Mouse (Mus musculus) heart, embryonic 15.5 days (tissue): ENCODE data around the gene Olfr461. TPM values are rescaled to one million over a fixed set of nuclear protein-coding genes. Genes with fewer than 3 reads are reported as not detected.
"Not testable (repeated sequence)": the region's sequence is repeated elsewhere in the genome, so short reads cannot be mapped to it uniquely, and the experiment has no call there.

Experiments used
- ATAC-seq: fragments of 200-750 bp; cut with Nextera tagmentation; replicated peaks from 2 replicates; pipeline ENCODE4 v1.8.0; 2017; ENCODE audit warnings: low read depth, moderate TSS enrichment; ENCODE audit not compliant: insufficient number of reproducible peaks, insufficient read depth, low FRiP score
- H3K27ac ChIP-seq: fragments of 300-500 bp; sonication (generic); 2 replicates; pipeline ENCODE4 v1.5.1; 2015; ENCODE audit warnings: mild to moderate bottlenecking, inconsistent platforms
- H3K27me3 ChIP-seq: fragments of 300-500 bp; sonication (generic); 2 replicates; pipeline ENCODE4 v1.6.1; 2015; ENCODE audit warnings: inconsistent platforms
- H3K36me3 ChIP-seq: fragments of 300-500 bp; sonication (generic); 2 replicates; pipeline ENCODE4 v1.6.1; 2015; ENCODE audit warnings: mild to moderate bottlenecking, inconsistent platforms
- H3K4me1 ChIP-seq: fragments of 300-500 bp; sonication (generic); replicated peaks from 2 replicates; pipeline ENCODE4 v1.6.1; 2015; ENCODE audit warnings: inconsistent platforms
- H3K4me2 ChIP-seq: fragments of 300-500 bp; sonication (generic); 2 replicates; pipeline ENCODE4 v1.6.1; 2015; ENCODE audit warnings: inconsistent platforms, mild to moderate bottlenecking, moderate library complexity
- H3K4me3 ChIP-seq: fragments of 300-500 bp; sonication (generic); 2 replicates; pipeline ENCODE4 v1.5.1; 2015; ENCODE audit warnings: mild to moderate bottlenecking, inconsistent platforms
- H3K9ac ChIP-seq: fragments of 300-500 bp; sonication (generic); 2 replicates; pipeline ENCODE4 v1.6.1; 2015; ENCODE audit warnings: mild to moderate bottlenecking, inconsistent platforms
- H3K9me3 ChIP-seq: fragments of 300-500 bp; sonication (generic); replicated peaks from 2 replicates; pipeline ENCODE4 v1.6.1; 2016; ENCODE audit warnings: inconsistent platforms
- WGBS: fragments of 180-500 bp; shearing (Covaris S2); methylation state at CpG from one replicate; pipeline ENCODE4 v1.1.7; 2015; ENCODE audit warnings: mixed read lengths; 5-methylcytosine and 5-hydroxymethylcytosine counted together
- polyA plus RNA-seq: library from polyadenylated mRNA; unstranded; fragments of >200 nt; fragmentation: Nextera tagmentation; extraction: Ambion mirVana; gene quantifications from 2 replicates; pipeline ENCODE4 v1.2.1, GENCODE M21; 2015

Olfr461 gene
- polyA plus RNA-seq: 0.10 TPM in 1 of 2 replicates, not detected in the other

DNA sequence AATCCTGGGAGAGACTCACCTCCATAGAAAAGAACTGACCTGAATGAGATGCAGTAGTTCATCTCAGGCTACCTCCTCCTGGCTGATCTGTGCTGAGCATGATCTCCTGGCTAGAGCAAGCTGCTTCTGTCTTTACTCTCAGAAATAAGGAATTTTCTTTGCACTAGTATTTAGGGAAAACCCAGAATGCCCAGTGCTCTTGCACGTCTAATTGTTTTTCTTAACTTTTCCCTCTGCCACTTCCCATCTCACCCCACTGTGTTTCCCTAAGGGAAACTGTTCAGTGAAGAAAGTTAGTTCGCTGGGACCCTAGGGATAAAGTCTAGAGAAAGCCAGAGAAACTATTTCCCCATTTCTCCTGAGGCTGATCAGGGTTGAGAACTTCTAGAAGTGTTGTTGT lies at the start of gene Olfr461:
Olfr461 (minus strand) TSS at position 101 of the 400 bp plus-strand sequence.
- Histone ChIP-seq H3K27me3 (no peaks in the 10 kb centered on the region), H3K9ac (no peak within 1 kb of the TSS), H3K4me1 (no peaks in the 10 kb centered on the region), H3K4me3 (no peak within 1 kb of the TSS), H3K9me3 (no peaks in the 10 kb centered on the region), H3K36me3 (no peaks in the 10 kb centered on the region), H3K27ac (no peak within 1 kb of the TSS), H3K4me2 (no peak within 1 kb of the TSS)
- 66% methylated on average over 2 of the region's 2 CpGs for WGBS
- ATAC-seq: no peak

- not testable (repeated sequence) for H3K4me3 ChIP-seq, ATAC-seq, H3K4me1 ChIP-seq, H3K9ac ChIP-seq, H3K9me3 ChIP-seq, H3K27ac ChIP-seq, H3K4me2 ChIP-seq, H3K27me3 ChIP-seq, H3K36me3 ChIP-seq
- WGBS: 26% methylated on average over 4 of the region's 4 CpGs
Measured at GRCm38 (mm10) chr6:40598546-40598945, 43.7 kb upstream of the Olfr461 start.

DNA sequence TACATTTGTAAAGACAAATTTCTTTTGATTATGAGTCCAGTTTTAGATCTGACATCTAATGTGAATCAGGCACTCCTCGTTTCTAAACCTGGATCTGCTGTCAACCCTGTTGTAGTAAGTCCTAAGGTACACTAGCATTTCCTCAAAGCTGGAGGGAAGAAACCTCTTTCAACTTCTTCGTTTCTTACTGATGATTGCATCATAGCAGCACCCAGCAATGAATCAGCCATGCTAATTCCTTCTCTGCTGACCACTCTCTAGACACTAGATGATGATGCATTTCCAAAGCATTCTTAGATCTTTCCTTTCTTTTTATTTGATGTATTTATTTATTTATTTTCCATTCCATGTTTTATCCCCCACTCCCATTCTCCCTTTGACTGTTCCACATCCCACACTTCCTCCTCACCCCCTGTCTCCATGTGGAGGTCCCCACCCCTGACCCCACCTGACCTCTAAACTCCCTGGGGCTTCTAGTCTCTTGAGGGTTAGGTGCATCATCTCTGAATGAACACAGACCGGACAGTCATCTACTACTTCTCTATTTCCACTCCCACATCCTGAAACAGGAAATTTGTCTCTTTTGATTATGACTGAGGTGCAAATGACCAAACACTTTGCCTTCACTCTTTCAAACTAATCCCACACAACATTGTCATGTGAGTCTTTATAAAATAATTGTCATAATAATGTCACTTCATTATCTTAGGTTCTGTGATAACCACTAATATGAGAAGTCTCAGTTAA lies 40.1 kb upstream of the Olfr461 start:
- no peaks in the 10 kb centered on the region for H3K4me1 ChIP-seq
- H3K27me3 ChIP-seq: no peaks in the 10 kb centered on the region
- H3K27ac ChIP-seq: no peak overlapping the region
- no peaks in the 10 kb centered on the region for H3K36me3 ChIP-seq
- ATAC-seq: no peak
- H3K4me2 ChIP-seq: no peak overlapping the region
- no peak overlapping the region for H3K4me3 ChIP-seq
- no peaks in the 10 kb centered on the region for H3K9me3 ChIP-seq
- WGBS: 63% methylated on average over 3 of the region's 3 CpGs
- no peak overlapping the region for H3K9ac ChIP-seq

GRCm38 (mm10) chr6:40588346-40588745 lies 33.5 kb upstream of the Olfr461 start:
- no peak overlapping the region for H3K4me2 ChIP-seq
- WGBS: 90% methylated on average over 2 of the region's 2 CpGs
- H3K4me3 ChIP-seq: no peak overlapping the region

DNA sequence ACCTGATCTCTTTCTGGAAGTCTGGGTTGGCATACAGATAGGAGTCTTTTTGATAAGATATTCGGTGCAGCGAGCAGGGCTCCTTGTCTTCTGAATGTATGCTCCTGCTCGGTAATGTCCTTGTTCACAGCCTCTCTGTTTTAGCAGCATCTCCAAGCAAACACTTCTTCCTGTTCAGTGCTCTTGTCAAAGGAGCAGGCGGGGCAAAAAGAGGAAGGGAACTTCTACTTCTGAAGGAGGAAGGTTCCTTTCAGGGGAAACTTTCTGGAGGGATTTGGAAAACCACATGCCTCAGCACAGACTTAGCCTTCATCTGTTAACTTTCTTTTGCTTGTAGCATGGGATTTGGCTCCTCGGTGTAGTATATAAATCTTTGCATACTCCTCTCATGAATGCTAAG lies 30.8 kb upstream of the Olfr461 start, which contains the start of gene Clec5a:
Clec5a (minus strand) TSS at position 177 of the 400 bp plus-strand sequence.
- Histone ChIP-seq H3K9me3 (no peaks in the 10 kb centered on the region), H3K27me3 (no peaks in the 10 kb centered on the region), H3K4me2 (no peak within 1 kb of the TSS), H3K4me1 (no peaks in the 10 kb centered on the region), H3K36me3 (no peaks in the 10 kb centered on the region), H3K9ac (no peak within 1 kb of the TSS), H3K4me3 (no peak within 1 kb of the TSS), H3K27ac (no peak within 1 kb of the TSS)
- WGBS: 52% methylated on average over 5 of the region's 5 CpGs
- ATAC-seq: no peak

More at GRCm38 (mm10) chr6:40588346-40588745, 33.5 kb upstream of the Olfr461 start:
- Histone ChIP-seq H3K9ac (no peak overlapping the region), H3K27me3 (no peaks in the 10 kb centered on the region), H3K9me3 (no peaks in the 10 kb centered on the region), H3K4me1 (no peaks in the 10 kb centered on the region), H3K27ac (no peak overlapping the region), H3K36me3 (no peaks in the 10 kb centered on the region)
- ATAC-seq: no peak

GRCm38 (mm10) chr6:40584336-40584735 lies 29.5 kb upstream of the Olfr461 start:
- ATAC-seq: no peak
- Histone ChIP-seq H3K4me2 (no peak overlapping the region), H3K4me3 (no peak overlapping the region), H3K36me3 (no peaks in the 10 kb centered on the region), H3K27ac (no peak overlapping the region), H3K27me3 (no peaks in the 10 kb centered on the region), H3K4me1 (no peaks in the 10 kb centered on the region), H3K9me3 (no peaks in the 10 kb centered on the region), H3K9ac (no peak overlapping the region)
- 73% methylated on average over 6 of the region's 6 CpGs for WGBS

DNA sequence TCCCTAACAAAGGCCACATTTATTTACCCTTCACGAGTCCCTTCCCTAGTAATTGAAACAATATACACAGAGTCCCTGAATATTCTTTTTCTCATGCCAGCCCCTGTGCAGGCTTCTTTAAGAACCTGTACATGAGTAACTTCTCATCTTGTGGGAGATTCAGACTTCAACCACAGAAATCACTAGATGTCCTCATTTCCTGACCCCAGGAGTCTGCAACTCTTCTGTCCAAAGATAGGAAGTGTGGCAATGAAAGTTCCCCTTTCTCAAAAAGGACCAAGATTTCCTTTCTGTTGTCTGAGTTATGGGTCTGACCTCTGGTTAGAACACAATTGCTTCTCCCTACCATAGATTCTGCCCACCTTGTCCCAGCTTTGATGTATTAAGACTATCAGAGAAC lies 21.5 kb upstream of the Olfr461 start:
- no peak overlapping the region for H3K27ac ChIP-seq
- no peaks in the 10 kb centered on the region for H3K4me1 ChIP-seq
- no peaks in the 10 kb centered on the region for H3K36me3 ChIP-seq
- H3K4me2 ChIP-seq: no peak overlapping the region
- no peaks in the 10 kb centered on the region for H3K27me3 ChIP-seq
- ATAC-seq: no peak
- no peak overlapping the region for H3K9ac ChIP-seq
- no peaks in the 10 kb centered on the region for H3K9me3 ChIP-seq
- H3K4me3 ChIP-seq: no peak overlapping the region
- 67% methylated on average over 1 of the region's 1 CpGs for WGBS

DNA sequence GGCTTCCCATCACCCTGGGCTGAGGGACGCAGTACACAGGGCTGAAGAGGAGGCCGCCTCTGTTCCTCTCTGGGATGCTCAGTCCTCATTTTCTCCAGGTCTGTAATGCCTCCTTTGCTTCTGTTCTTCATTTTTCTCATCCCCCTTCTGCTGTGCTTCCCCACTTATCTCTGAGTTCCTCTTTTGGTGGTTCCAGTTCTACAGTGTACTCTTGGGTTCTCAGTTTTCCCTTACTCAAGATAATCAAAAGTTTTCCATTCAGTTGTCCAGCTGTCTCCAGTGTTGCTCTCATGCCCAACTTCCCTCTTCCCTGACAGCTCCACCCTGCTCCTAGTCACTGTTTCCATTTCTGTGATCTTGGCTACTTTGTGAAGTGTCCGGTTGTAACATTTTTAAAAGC lies 18.8 kb upstream of the Olfr461 start:
- 52% methylated on average over 3 of the region's 3 CpGs for WGBS
- Histone ChIP-seq H3K9ac (no peak overlapping the region), H3K4me2 (no peak overlapping the region), H3K27me3 (no peaks in the 10 kb centered on the region), H3K36me3 (no peaks in the 10 kb centered on the region), H3K4me3 (no peak overlapping the region), H3K27ac (no peak overlapping the region), H3K4me1 (no peaks in the 10 kb centered on the region), H3K9me3 (no peaks in the 10 kb centered on the region)
- no peak for ATAC-seq

- no peaks in the 10 kb centered on the region for H3K4me1 ChIP-seq
- H3K9ac ChIP-seq: no peak within 1 kb of the TSS
- 87% methylated on average over 3 of the region's 3 CpGs for WGBS
- no peaks in the 10 kb centered on the region for H3K27me3 ChIP-seq
- ATAC-seq: no peak
- H3K27ac ChIP-seq: no peak within 1 kb of the TSS
- H3K4me3 ChIP-seq: no peak within 1 kb of the TSS
- no peaks in the 10 kb centered on the region for H3K9me3 ChIP-seq
- no peak within 1 kb of the TSS for H3K4me2 ChIP-seq
- H3K36me3 ChIP-seq: no peaks in the 10 kb centered on the region
Measured at GRCm38 (mm10) chr6:40569187-40569586, 14.3 kb upstream of the Olfr461 start, which contains the start of gene Olfr460. TSS of gene Olfr460 (plus strand) at chr6:40569487.

DNA sequence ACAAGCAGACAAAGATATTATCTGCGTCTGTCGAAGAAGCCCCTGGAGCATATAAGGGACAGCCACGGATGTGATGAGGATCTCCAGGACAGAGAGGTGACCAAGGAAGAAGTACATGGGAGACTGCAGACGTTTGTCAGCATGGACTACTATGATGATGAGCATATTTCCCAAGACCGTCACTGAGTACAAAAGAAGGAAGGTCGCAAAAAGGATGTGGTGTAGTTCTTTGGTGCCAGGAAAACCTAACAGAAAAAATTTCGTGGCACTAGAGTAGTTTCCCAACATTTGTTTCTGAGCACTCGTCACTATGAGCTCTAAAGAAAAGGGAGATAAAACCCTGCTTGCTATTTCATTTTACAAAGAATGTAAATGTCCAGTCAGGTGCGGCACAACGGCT lies 10.2 kb downstream of the Olfr461 start:
- Histone ChIP-seq H3K9me3 (no peaks in the 10 kb centered on the region), H3K4me3 (no peak overlapping the region), H3K27ac (no peak overlapping the region), H3K36me3 (no peaks in the 10 kb centered on the region), H3K9ac (no peak overlapping the region), H3K4me1 (no peaks in the 10 kb centered on the region), H3K27me3 (no peaks in the 10 kb centered on the region), H3K4me2 (no peak overlapping the region)
- WGBS: 78% methylated on average over 10 of the region's 10 CpGs
- ATAC-seq: no peak

GRCm38 (mm10) chr6:40519408-40519807 lies 35.4 kb downstream of the Olfr461 start, which contains the start of gene Prss37:
TSS of gene Prss37 (minus strand) at chr6:40519508.
- Histone ChIP-seq H3K4me1 (no peaks in the 10 kb centered on the region), H3K9ac (no peak within 1 kb of the TSS), H3K9me3 (no peaks in the 10 kb centered on the region), H3K27me3 (no peaks in the 10 kb centered on the region), H3K4me2 (no peak within 1 kb of the TSS), H3K4me3 (no peak within 1 kb of the TSS), H3K27ac (no peak within 1 kb of the TSS), H3K36me3 (no peaks in the 10 kb centered on the region)
- WGBS: 73% methylated on average over 1 of the region's 1 CpGs
- ATAC-seq: no peak

DNA sequence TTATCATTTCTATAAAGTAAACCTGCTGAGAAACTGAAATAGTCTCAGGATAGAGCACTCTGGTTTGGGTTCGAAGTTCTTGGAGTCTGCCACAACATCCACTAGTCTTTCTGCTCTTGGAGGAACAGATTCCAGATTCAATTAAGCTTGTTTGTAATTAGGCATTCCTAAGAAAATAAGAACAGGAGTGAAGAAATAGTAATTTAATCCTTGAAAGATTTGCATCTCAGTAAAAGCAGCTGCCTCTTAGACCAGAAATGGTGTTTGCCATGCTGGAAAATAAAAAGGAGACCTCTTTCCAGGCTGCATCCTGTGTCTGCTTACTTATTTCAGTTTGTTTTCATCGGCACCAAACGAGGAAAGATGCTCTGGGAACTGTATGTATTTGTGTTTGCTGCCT lies 61.6 kb downstream of the Olfr461 start, which contains the start of gene Tas2r108:
Tas2r108 (plus strand) TSS at position 301 of the 400 bp plus-strand sequence.
- H3K4me2 ChIP-seq: no peak within 1 kb of the TSS
- H3K36me3 ChIP-seq: no peaks in the 10 kb centered on the region
- 89% methylated on average over 3 of the region's 3 CpGs for WGBS
- no peak for ATAC-seq
- no peak within 1 kb of the TSS for H3K27ac ChIP-seq
- H3K4me3 ChIP-seq: no peak within 1 kb of the TSS
- H3K27me3 ChIP-seq: no peaks in the 10 kb centered on the region
- H3K9me3 ChIP-seq: no peaks in the 10 kb centered on the region
- no peaks in the 10 kb centered on the region for H3K4me1 ChIP-seq
- H3K9ac ChIP-seq: no peak within 1 kb of the TSS
